Mouse (Mus musculus): ENCODE measurements around the gene Ngb. TPM values are rescaled to one million over a fixed set of nuclear protein-coding genes. Genes with fewer than 3 reads are reported as not detected.

Ngb gene
- polyA plus RNA-seq, 1 experiment from 2014 or later = 0.28 TPM

- WGBS = 91% methylated on average over 2 of the region's 2 CpGs
- Histone ChIP-seq H3K4me2 (ENCODE audit: low read length) (no peak overlapping the region), H3K36me3 (ENCODE audit: control insufficient read depth, insufficient read depth, low read length) (peaks cover 35% of the 10 kb centered on the region), H3K27me3 (ENCODE audit: control insufficient read depth, insufficient read depth, low read length) (no peaks in the 10 kb centered on the region), H3K4me3 (ENCODE audit: control insufficient read depth in 1 of 2, insufficient read depth in 1 of 2, low read depth in 1 of 2, low read length in 2 of 2) (no peak overlapping the region), H3K4me1 (ENCODE audit: control insufficient read depth in 2 of 2, insufficient read depth in 2 of 2, low read length in 2 of 2) (peaks cover 0 to 15% of the 10 kb centered on the region in 2 experiments; a peak in 1 of 4 replicates), H3K9me3 (ENCODE audit: control insufficient read depth, low read length) (no peaks in the 10 kb centered on the region), H3K9ac (ENCODE audit: low read length) (no peak overlapping the region), H3K27ac (replicated peaks in 1 of 2; ENCODE audit: control insufficient read depth in 1 of 2, insufficient read depth in 1 of 2, low read depth in 2 of 2, low read length in 2 of 2) (no peak overlapping the region)
- ATAC-seq (ENCODE audit: insufficient number of reproducible peaks, insufficient read depth, low FRiP score, low read depth) = no peak
Observed at GRCm38 (mm10) chr12:87138342-87138701, 36.0 kb upstream of the Ngb start.

- no peak overlapping the region for H3K4me3 ChIP-seq (ENCODE audit: control insufficient read depth in 1 of 2, insufficient read depth in 1 of 2, low read depth in 1 of 2, low read length in 2 of 2)
- H3K4me2 ChIP-seq (ENCODE audit: low read length) = no peak overlapping the region
- WGBS = 76% methylated on average over 15 of the region's 15 CpGs
- no peak overlapping the region for H3K27ac ChIP-seq (replicated peaks in 1 of 2; ENCODE audit: control insufficient read depth in 1 of 2, insufficient read depth in 1 of 2, low read depth in 2 of 2, low read length in 2 of 2)
- peaks cover 2 to 15% of the 10 kb centered on the region in 2 experiments; a peak in 2 of 4 replicates for H3K4me1 ChIP-seq (ENCODE audit: control insufficient read depth in 2 of 2, insufficient read depth in 2 of 2, low read length in 2 of 2)
- ATAC-seq (ENCODE audit: insufficient number of reproducible peaks, insufficient read depth, low FRiP score, low read depth) = no peak
- no peaks in the 10 kb centered on the region for H3K27me3 ChIP-seq (ENCODE audit: control insufficient read depth, insufficient read depth, low read length)
- no peaks in the 10 kb centered on the region for H3K9me3 ChIP-seq (ENCODE audit: control insufficient read depth, low read length)
- H3K9ac ChIP-seq (ENCODE audit: low read length) = no peak overlapping the region
- peaks cover 38% of the 10 kb centered on the region for H3K36me3 ChIP-seq (ENCODE audit: control insufficient read depth, insufficient read depth, low read length)
Observed at GRCm38 (mm10) chr12:87137439-87138341, 35.4 kb upstream of the Ngb start.

GRCm38 (mm10) chr12:87132784-87133183, 30.4 kb upstream of the Ngb start:
- Histone ChIP-seq H3K36me3 (ENCODE audit: control insufficient read depth, insufficient read depth, low read length) (peaks cover 60% of the 10 kb centered on the region), H3K4me2 (ENCODE audit: low read length) (no peak overlapping the region), H3K27ac (replicated peaks in 1 of 2; ENCODE audit: control insufficient read depth in 1 of 2, insufficient read depth in 1 of 2, low read depth in 2 of 2, low read length in 2 of 2) (no peak overlapping the region), H3K4me1 (ENCODE audit: control insufficient read depth in 2 of 2, insufficient read depth in 2 of 2, low read length in 2 of 2) (peaks cover 2 to 10% of the 10 kb centered on the region in 2 experiments; a peak in 2 of 4 replicates), H3K4me3 (ENCODE audit: control insufficient read depth in 1 of 2, insufficient read depth in 1 of 2, low read depth in 1 of 2, low read length in 2 of 2) (no peak overlapping the region), H3K9ac (ENCODE audit: low read length) (no peak overlapping the region), H3K9me3 (ENCODE audit: control insufficient read depth, low read length) (no peaks in the 10 kb centered on the region), H3K27me3 (ENCODE audit: control insufficient read depth, insufficient read depth, low read length) (no peaks in the 10 kb centered on the region)
- no peak for ATAC-seq (ENCODE audit: insufficient number of reproducible peaks, insufficient read depth, low FRiP score, low read depth)
- 57% methylated on average over 9 of the region's 9 CpGs for WGBS

GRCm38 (mm10) chr12:87132210-87132609, 29.9 kb upstream of the Ngb start:
- peaks cover 60% of the 10 kb centered on the region for H3K36me3 ChIP-seq (ENCODE audit: control insufficient read depth, insufficient read depth, low read length)
- 76% methylated on average over 6 of the region's 6 CpGs for WGBS
- H3K4me3 ChIP-seq (ENCODE audit: control insufficient read depth in 1 of 2, insufficient read depth in 1 of 2, low read depth in 1 of 2, low read length in 2 of 2) = no peak overlapping the region
- no peak for ATAC-seq (ENCODE audit: insufficient number of reproducible peaks, insufficient read depth, low FRiP score, low read depth)
- peaks cover 2 to 10% of the 10 kb centered on the region in 2 experiments; a peak in 2 of 4 replicates for H3K4me1 ChIP-seq (ENCODE audit: control insufficient read depth in 2 of 2, insufficient read depth in 2 of 2, low read length in 2 of 2)
- no peak overlapping the region for H3K4me2 ChIP-seq (ENCODE audit: low read length)
- no peak overlapping the region for H3K27ac ChIP-seq (replicated peaks in 1 of 2; ENCODE audit: control insufficient read depth in 1 of 2, insufficient read depth in 1 of 2, low read depth in 2 of 2, low read length in 2 of 2)
- no peaks in the 10 kb centered on the region for H3K9me3 ChIP-seq (ENCODE audit: control insufficient read depth, low read length)
- no peak overlapping the region for H3K9ac ChIP-seq (ENCODE audit: low read length)
- no peaks in the 10 kb centered on the region for H3K27me3 ChIP-seq (ENCODE audit: control insufficient read depth, insufficient read depth, low read length)

- no peak overlapping the region for H3K27ac ChIP-seq (replicated peaks in 1 of 2; ENCODE audit: control insufficient read depth in 1 of 2, insufficient read depth in 1 of 2, low read depth in 2 of 2, low read length in 2 of 2)
- no peaks in the 10 kb centered on the region for H3K9me3 ChIP-seq (ENCODE audit: control insufficient read depth, low read length)
- H3K4me3 ChIP-seq (ENCODE audit: control insufficient read depth in 1 of 2, insufficient read depth in 1 of 2, low read depth in 1 of 2, low read length in 2 of 2) = no peak overlapping the region
- H3K27me3 ChIP-seq (ENCODE audit: control insufficient read depth, insufficient read depth, low read length) = no peaks in the 10 kb centered on the region
- no peak overlapping the region for H3K9ac ChIP-seq (ENCODE audit: low read length)
- no peak overlapping the region for H3K4me2 ChIP-seq (ENCODE audit: low read length)
- peaks cover 2 to 10% of the 10 kb centered on the region in 2 experiments; a peak in 2 of 4 replicates for H3K4me1 ChIP-seq (ENCODE audit: control insufficient read depth in 2 of 2, insufficient read depth in 2 of 2, low read length in 2 of 2)
- WGBS = 58% methylated on average over 3 of the region's 3 CpGs
- H3K36me3 ChIP-seq (ENCODE audit: control insufficient read depth, insufficient read depth, low read length) = peaks cover 60% of the 10 kb centered on the region
- ATAC-seq (ENCODE audit: insufficient number of reproducible peaks, insufficient read depth, low FRiP score, low read depth) = no peak
Observed at GRCm38 (mm10) chr12:87131619-87132018, 29.3 kb upstream of the Ngb start.

- H3K27me3 ChIP-seq (ENCODE audit: control insufficient read depth, insufficient read depth, low read length) = no peaks in the 10 kb centered on the region
- H3K4me3 ChIP-seq (ENCODE audit: control insufficient read depth in 1 of 2, insufficient read depth in 1 of 2, low read depth in 1 of 2, low read length in 2 of 2) = no peak overlapping the region
- H3K36me3 ChIP-seq (ENCODE audit: control insufficient read depth, insufficient read depth, low read length) = peaks cover 60% of the 10 kb centered on the region
- 58% methylated on average over 2 of the region's 2 CpGs for WGBS
- peaks cover 2 to 10% of the 10 kb centered on the region in 2 experiments; a peak in 2 of 4 replicates for H3K4me1 ChIP-seq (ENCODE audit: control insufficient read depth in 2 of 2, insufficient read depth in 2 of 2, low read length in 2 of 2)
- H3K9ac ChIP-seq (ENCODE audit: low read length) = no peak overlapping the region
- ATAC-seq (ENCODE audit: insufficient number of reproducible peaks, insufficient read depth, low FRiP score, low read depth) = no peak
- H3K9me3 ChIP-seq (ENCODE audit: control insufficient read depth, low read length) = no peaks in the 10 kb centered on the region
- H3K4me2 ChIP-seq (ENCODE audit: low read length) = no peak overlapping the region
- H3K27ac ChIP-seq (replicated peaks in 1 of 2; ENCODE audit: control insufficient read depth in 1 of 2, insufficient read depth in 1 of 2, low read depth in 2 of 2, low read length in 2 of 2) = no peak overlapping the region
Observed at GRCm38 (mm10) chr12:87131181-87131580, 28.8 kb upstream of the Ngb start.

- H3K4me2 ChIP-seq (ENCODE audit: low read length) = no peak overlapping the region
- H3K36me3 ChIP-seq (ENCODE audit: control insufficient read depth, insufficient read depth, low read length) = peaks cover 61% of the 10 kb centered on the region
- 91% methylated on average over 4 of the region's 4 CpGs for WGBS
- H3K9ac ChIP-seq (ENCODE audit: low read length) = no peak overlapping the region
- H3K27me3 ChIP-seq (ENCODE audit: control insufficient read depth, insufficient read depth, low read length) = no peaks in the 10 kb centered on the region
- H3K27ac ChIP-seq (replicated peaks in 1 of 2; ENCODE audit: control insufficient read depth in 1 of 2, insufficient read depth in 1 of 2, low read depth in 2 of 2, low read length in 2 of 2) = no peak overlapping the region
- peaks cover 2 to 10% of the 10 kb centered on the region in 2 experiments; a peak in 2 of 4 replicates for H3K4me1 ChIP-seq (ENCODE audit: control insufficient read depth in 2 of 2, insufficient read depth in 2 of 2, low read length in 2 of 2)
- no peaks in the 10 kb centered on the region for H3K9me3 ChIP-seq (ENCODE audit: control insufficient read depth, low read length)
- ATAC-seq (ENCODE audit: insufficient number of reproducible peaks, insufficient read depth, low FRiP score, low read depth) = no peak
- no peak overlapping the region for H3K4me3 ChIP-seq (ENCODE audit: control insufficient read depth in 1 of 2, insufficient read depth in 1 of 2, low read depth in 1 of 2, low read length in 2 of 2)
Observed at GRCm38 (mm10) chr12:87130224-87130623, 27.9 kb upstream of the Ngb start.
